Mouse (Mus musculus): ENCODE data around the gene Frg2f1. TPM values are rescaled to one million over a fixed set of nuclear protein-coding genes. Genes with fewer than 3 reads are reported as not detected.

Frg2f1 gene
- 2.4 and 3.1 TPM in 2 replicates for polyA plus RNA-seq (2012; rRNA removed)

DNA sequence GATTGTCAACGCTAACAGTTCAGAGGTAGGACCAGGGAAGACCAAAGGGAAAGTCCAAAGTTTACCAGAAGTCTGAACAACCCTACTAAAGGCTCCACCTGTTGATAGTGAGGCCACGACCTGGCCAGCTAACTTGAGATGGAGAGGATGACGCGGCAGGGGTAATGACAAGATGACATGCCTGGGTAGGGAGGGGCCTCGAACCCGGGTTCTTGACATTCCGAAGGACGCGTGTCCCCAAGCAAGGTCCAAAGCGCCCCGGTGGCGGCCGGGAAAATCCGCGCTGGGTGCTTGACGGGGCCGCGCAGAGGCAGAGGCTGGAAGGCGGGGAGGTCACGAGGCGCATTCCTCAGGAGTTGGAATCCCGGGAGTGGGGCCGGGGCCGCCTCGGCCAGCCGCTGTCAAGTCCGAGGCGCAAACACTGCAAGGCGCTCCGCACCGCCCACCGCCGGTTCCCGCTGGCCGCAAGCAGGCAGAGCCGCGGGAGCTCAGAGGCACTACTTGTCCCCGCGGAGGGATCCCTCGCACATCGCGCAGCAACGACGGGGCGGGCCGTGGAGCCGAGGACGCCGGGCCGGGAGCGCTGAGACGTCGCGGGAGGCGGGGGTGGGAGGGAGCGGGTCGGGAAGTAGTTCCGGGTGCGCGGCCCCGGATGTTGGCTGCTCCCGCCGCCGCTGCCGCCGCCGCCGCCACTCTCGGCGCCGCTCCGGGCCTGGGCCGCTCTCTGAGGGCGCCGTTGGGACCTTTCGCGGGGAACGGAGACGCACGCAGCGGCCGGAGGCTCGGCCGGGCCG lies at the start of gene Frg2f1:
Gene Frg2f1, minus strand, starts transcription at position 499 of the 794 bp plus-strand sequence.
- Histone ChIP-seq H3K4me1 (ENCODE audit: control insufficient read depth, insufficient read depth, insufficient read length, low read length) (peaks cover 5% of the 10 kb centered on the region; the same call in 1 of the 2 replicates), H3K27me3 (ENCODE audit: control insufficient read depth, insufficient read depth, low read length) (no peaks in the 10 kb centered on the region), H3K27ac (ENCODE audit: insufficient read depth, low read depth, low read length) (peak within 1 kb of the TSS; percentile 97), H3K4me3 (ENCODE audit: low read depth, low read length) (peak within 1 kb of the TSS; percentile 93), H3K36me3 (ENCODE audit: control insufficient read depth, insufficient read depth, low read length) (no peaks in the 10 kb centered on the region)
- TF ChIP-seq POLR2A (IDR thresholded peaks at IDR 0.05; ENCODE audit: low read depth, low read length) (no peak), CTCF (IDR thresholded peaks at IDR 0.05; ENCODE audit: extremely low read depth, insufficient read length, insufficient replicate concordance, low read depth, low read length) (no peak)
- WGBS: 1% methylated on average over 83 of the region's 85 CpGs

DNA sequence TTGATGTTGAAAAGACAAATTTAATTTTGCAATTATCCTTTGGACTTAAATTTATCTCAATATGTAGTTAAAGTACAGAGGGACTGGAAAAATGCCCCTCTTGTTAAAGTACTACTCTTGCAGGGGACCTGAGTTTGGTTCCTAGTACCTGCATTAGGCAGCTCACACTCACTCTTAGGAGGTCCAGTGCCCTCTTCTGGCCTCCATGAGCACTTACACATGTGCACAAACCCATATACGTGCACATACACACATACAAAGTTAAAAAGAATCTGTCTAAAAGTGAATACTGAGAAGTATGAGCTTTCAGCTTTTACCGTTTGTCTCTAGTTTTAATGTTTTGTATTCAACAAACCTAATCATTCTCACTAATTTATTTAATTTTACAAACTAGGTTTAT lies 48.7 kb upstream of the Frg2f1 start:
- H3K4me1 ChIP-seq (ENCODE audit: control insufficient read depth, insufficient read depth, insufficient read length, low read length): peaks cover 2% of the 10 kb centered on the region; the same call in 1 of the 2 replicates
- no peak overlapping the region for H3K4me3 ChIP-seq (ENCODE audit: low read depth, low read length)
- over 99% methylated on average over 2 of the region's 2 CpGs for WGBS
- H3K36me3 ChIP-seq (ENCODE audit: control insufficient read depth, insufficient read depth, low read length): peaks cover 20% of the 10 kb centered on the region
- H3K27ac ChIP-seq (ENCODE audit: insufficient read depth, low read depth, low read length): no peak overlapping the region
- no peaks in the 10 kb centered on the region for H3K27me3 ChIP-seq (ENCODE audit: control insufficient read depth, insufficient read depth, low read length)
- TF ChIP-seq POLR2A (IDR thresholded peaks at IDR 0.05; ENCODE audit: low read depth, low read length) (no peak), CTCF (IDR thresholded peaks at IDR 0.05; ENCODE audit: extremely low read depth, insufficient read length, insufficient replicate concordance, low read depth, low read length) (no peak; the same call in 1 of the 2 replicates)

DNA sequence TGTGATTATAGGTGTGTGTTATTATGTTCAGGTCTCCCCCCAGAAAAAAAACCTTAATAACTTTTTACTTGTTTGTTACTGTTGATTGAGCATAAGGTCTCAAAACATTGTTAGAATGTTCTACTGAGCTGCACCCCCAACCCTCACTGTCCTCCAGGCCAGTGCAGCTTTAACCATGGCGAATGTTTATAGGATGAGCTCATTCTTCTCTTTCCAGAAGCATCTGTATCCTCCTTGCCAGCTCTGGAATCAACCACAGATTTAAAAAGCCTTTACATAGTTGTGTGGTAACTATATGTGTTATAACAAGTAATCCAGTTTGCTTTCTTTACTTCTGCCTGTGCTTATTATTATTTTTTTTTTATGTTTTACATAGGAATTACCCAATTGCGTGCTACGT lies 36.1 kb upstream of the Frg2f1 start:
- Histone ChIP-seq H3K4me3 (ENCODE audit: low read depth, low read length) (no peak overlapping the region), H3K27me3 (ENCODE audit: control insufficient read depth, insufficient read depth, low read length) (no peaks in the 10 kb centered on the region), H3K36me3 (ENCODE audit: control insufficient read depth, insufficient read depth, low read length) (peaks cover 10% of the 10 kb centered on the region), H3K4me1 (ENCODE audit: control insufficient read depth, insufficient read depth, insufficient read length, low read length) (no peaks in the 10 kb centered on the region), H3K27ac (ENCODE audit: insufficient read depth, low read depth, low read length) (no peak overlapping the region)
- TF ChIP-seq CTCF (IDR thresholded peaks at IDR 0.05; ENCODE audit: extremely low read depth, insufficient read length, insufficient replicate concordance, low read depth, low read length): no peak
- no peak for TF ChIP-seq POLR2A (IDR thresholded peaks at IDR 0.05; ENCODE audit: low read depth, low read length)
- WGBS: 90% methylated on average over 3 of the region's 3 CpGs

DNA sequence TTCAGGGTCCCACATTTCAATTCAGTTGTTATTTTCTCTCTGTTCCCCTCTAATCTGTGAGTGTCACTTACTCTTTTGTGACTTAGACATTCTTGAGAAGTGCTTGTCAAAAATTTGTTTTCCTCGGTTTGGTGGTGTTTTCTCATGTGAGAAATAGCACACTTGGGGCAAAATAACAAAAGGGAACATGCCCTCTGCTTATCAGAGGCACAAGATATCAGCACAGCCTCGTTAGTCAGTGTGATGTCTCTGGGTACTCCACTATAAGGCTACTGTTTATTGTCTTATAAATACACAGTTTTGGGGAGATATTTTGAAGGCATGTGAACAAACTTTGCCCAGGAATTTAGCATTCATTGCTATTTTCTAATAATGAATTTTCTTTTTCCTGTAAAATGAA lies 35.2 kb upstream of the Frg2f1 start:
- no peaks in the 10 kb centered on the region for H3K4me1 ChIP-seq (ENCODE audit: control insufficient read depth, insufficient read depth, insufficient read length, low read length)
- 51% methylated on average over 2 of the region's 2 CpGs for WGBS
- no peaks in the 10 kb centered on the region for H3K27me3 ChIP-seq (ENCODE audit: control insufficient read depth, insufficient read depth, low read length)
- no peak overlapping the region for H3K27ac ChIP-seq (ENCODE audit: insufficient read depth, low read depth, low read length)
- no peak overlapping the region for H3K4me3 ChIP-seq (ENCODE audit: low read depth, low read length)
- TF ChIP-seq CTCF (IDR thresholded peaks at IDR 0.05; ENCODE audit: extremely low read depth, insufficient read length, insufficient replicate concordance, low read depth, low read length): no peak
- TF ChIP-seq POLR2A (IDR thresholded peaks at IDR 0.05; ENCODE audit: low read depth, low read length): no peak
- peaks cover 10% of the 10 kb centered on the region for H3K36me3 ChIP-seq (ENCODE audit: control insufficient read depth, insufficient read depth, low read length)

DNA sequence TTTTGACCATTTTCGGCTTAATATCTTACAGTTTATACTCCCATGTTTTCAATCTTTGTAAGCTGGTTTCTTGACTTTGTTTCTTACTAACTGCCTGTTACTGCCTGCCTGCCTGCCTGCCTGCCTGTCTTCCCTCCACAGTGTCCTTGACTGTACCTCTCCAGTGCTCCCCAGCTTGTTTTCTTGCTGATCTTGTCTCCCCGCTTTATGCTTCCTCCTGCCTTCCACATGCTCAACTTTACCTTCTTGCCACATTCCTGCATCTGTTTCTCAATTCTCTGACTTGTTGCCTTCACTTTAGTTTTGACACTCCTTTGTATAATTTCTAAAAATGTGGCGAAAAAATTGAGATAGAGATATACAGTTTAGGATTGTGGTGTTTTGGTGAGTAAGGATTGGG lies 33.4 kb upstream of the Frg2f1 start:
- H3K36me3 ChIP-seq (ENCODE audit: control insufficient read depth, insufficient read depth, low read length): peaks cover 8% of the 10 kb centered on the region
- H3K27ac ChIP-seq (ENCODE audit: insufficient read depth, low read depth, low read length): no peak overlapping the region
- no peak overlapping the region for H3K4me3 ChIP-seq (ENCODE audit: low read depth, low read length)
- 88% methylated on average over 3 of the region's 3 CpGs for WGBS
- no peaks in the 10 kb centered on the region for H3K27me3 ChIP-seq (ENCODE audit: control insufficient read depth, insufficient read depth, low read length)
- no peak for TF ChIP-seq POLR2A (IDR thresholded peaks at IDR 0.05; ENCODE audit: low read depth, low read length)
- TF ChIP-seq CTCF (IDR thresholded peaks at IDR 0.05; ENCODE audit: extremely low read depth, insufficient read length, insufficient replicate concordance, low read depth, low read length): no peak
- no peaks in the 10 kb centered on the region for H3K4me1 ChIP-seq (ENCODE audit: control insufficient read depth, insufficient read depth, insufficient read length, low read length)

DNA sequence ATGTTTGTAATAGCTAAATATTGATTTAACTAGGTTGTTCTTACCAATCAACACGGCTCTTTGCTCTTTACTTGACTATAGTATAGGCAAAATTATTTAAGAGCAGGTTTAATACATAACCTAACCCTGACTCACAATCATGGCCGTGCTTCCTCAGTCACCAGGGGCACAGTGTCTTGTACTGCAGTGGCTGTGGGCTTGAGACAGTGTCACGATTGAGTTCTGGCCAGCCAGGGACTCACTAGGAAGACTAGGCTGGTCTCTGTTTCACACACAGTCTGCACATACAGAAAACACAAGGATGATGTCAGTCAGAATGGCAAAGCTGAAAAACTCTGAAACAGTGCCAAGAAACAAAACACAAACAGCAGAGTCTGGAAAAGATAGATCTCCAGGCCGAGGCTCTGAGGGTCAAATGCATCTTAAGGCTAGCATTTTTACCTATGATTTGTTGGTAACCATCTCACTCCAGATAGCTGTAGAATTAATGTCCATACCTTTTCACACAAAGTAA lies 27.1 kb upstream of the Frg2f1 start:
- Histone ChIP-seq H3K4me3 (ENCODE audit: low read depth, low read length) (no peak overlapping the region), H3K4me1 (ENCODE audit: control insufficient read depth, insufficient read depth, insufficient read length, low read length) (no peaks in the 10 kb centered on the region), H3K27me3 (ENCODE audit: control insufficient read depth, insufficient read depth, low read length) (no peaks in the 10 kb centered on the region), H3K36me3 (ENCODE audit: control insufficient read depth, insufficient read depth, low read length) (no peaks in the 10 kb centered on the region), H3K27ac (ENCODE audit: insufficient read depth, low read depth, low read length) (no peak overlapping the region)
- WGBS: 74% methylated on average over 4 of the region's 4 CpGs
- TF ChIP-seq POLR2A (IDR thresholded peaks at IDR 0.05; ENCODE audit: low read depth, low read length) (no peak), CTCF (IDR thresholded peaks at IDR 0.05; ENCODE audit: extremely low read depth, insufficient read length, insufficient replicate concordance, low read depth, low read length) (no peak)

DNA sequence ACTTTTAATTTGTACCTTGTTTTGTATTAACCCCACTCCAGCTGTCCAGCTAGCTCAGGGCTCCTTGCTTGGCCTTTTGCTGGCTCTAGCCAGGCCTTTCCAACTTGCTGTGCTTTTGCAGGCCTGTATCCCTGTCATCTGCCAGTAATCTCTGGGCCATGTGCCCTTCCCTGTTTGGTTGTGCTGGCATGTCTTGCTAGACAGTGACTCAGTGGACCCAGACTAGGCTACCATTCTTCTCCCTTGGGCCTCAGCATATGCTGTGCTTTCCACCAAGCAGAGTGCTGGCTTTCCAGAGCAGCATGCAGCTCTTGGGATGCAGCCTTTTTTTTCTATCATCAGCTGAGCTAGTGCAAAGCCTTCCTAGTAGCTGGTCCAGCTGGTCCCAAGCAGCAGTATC lies 23.8 kb upstream of the Frg2f1 start:
- Histone ChIP-seq H3K27ac (ENCODE audit: insufficient read depth, low read depth, low read length) (no peak overlapping the region), H3K4me3 (ENCODE audit: low read depth, low read length) (no peak overlapping the region), H3K36me3 (ENCODE audit: control insufficient read depth, insufficient read depth, low read length) (peaks cover 2% of the 10 kb centered on the region; the same call in 1 of the 2 replicates), H3K27me3 (ENCODE audit: control insufficient read depth, insufficient read depth, low read length) (no peaks in the 10 kb centered on the region), H3K4me1 (ENCODE audit: control insufficient read depth, insufficient read depth, insufficient read length, low read length) (no peaks in the 10 kb centered on the region)
- TF ChIP-seq POLR2A (IDR thresholded peaks at IDR 0.05; ENCODE audit: low read depth, low read length) (no peak), CTCF (IDR thresholded peaks at IDR 0.05; ENCODE audit: extremely low read depth, insufficient read length, insufficient replicate concordance, low read depth, low read length) (no peak)

All from small intestine, adult 2 months (tissue).